Mouse (Mus musculus) gastrocnemius, adult 18-20 months (tissue): Measurements from ENCODE around the gene Rbms3. TPM values are rescaled to one million over a fixed set of nuclear protein-coding genes. Genes with fewer than 3 reads are reported as not detected.

Experiments
- DNase-seq: peaks from one replicate; pipeline ENCODE4 v3.0.0; 2021; ENCODE audit warnings: low spot score
- total RNA-seq, 2 experiments: library from RNA; stranded (reverse); gene quantifications; 2 replicates each; pipeline ENCODE4 v1.2.3; 2021

The Rbms3 gene
- total RNA-seq, 2 experiments from 2014 or later = 4.5 to 4.6 TPM

- DNase-seq = no peak
Observed at GRCm38 (mm10) chr9:117117181-117117729, 512.5 kb downstream of the Rbms3 start.

GRCm38 (mm10) chr9:117115609-117116008 lies 514.1 kb downstream of the Rbms3 start:
- no peak for DNase-seq

DNA sequence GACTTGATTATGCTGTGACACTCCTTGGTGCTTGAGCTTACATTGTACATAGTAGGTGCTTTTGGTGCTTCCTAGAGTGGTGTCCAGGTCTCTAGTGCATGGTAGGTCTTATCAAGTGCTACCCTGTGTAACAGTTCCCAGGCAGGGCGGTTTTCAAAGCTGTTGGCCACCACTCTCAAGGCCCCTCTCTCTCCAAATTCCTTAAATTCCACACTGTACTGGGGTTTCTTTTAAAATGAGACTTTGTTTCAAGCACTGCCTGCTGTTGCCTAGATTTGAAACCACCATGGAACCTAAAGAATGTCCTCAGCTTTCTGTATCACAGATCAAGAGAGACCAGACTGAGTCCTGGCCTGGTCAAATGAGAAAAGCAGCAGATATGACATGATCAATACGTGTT lies 516.1 kb downstream of the Rbms3 start:
- no peak for DNase-seq

GRCm38 (mm10) chr9:117107926-117108325 lies 521.8 kb downstream of the Rbms3 start:
- DNase-seq = no peak

GRCm38 (mm10) chr9:117102198-117102930 lies 527.3 kb downstream of the Rbms3 start:
- DNase-seq = no peak

DNA sequence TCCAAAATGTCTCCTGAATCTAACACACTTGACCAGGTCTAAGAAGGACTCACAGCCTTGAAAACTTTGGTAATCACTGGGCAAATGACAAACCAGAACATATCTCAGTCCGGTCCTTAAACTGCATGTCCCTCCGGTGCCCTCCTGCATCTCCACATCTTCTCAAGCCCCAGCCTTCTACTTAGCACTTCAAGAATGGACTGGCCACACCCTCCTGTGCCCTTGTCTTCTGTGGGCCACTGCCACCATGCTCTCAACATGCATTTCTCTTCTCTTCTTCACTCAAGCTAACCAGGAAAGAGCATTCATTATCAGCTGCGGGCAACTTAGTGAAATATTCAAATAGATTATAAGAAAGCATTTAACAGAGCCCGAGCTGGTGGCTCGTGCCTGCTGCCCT lies 529.5 kb downstream of the Rbms3 start:
- no peak for DNase-seq

DNA sequence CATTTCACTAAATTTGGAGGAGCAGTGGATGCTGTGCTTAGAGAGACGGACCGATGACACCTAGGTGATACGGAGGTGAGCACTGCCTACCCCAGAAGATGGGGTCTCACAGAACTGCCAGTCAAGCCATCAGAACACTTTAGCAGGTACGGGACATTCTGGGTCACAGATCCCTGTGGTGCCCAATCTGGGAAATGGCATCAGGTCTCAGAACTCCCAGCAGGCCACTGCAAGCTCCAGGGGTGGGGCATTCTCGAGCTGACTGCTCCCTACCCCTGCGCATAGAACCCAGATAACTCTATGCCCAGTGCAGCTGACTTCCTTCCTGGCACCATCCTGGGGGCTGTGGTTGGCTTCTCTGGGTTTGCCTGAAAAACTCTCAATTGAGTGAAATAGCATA lies 536.2 kb downstream of the Rbms3 start:
- DNase-seq = no peak

DNA sequence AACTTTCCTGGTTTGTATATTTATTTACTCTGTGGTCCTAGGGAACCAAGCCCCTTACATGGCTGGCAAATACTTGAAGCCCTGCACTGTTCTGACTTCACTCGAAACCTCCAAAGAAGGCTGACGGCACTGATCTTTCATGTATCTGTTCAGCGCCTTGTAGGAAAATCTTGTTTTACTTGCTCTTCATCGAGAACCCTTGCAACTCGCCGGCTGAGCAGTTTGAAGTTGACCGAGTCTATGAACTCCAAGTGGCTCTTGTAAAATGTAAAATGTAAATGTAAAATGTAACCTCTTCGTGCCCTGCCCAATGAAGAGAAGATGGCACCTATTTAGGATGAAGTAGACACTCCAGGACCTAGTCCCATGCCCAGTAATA lies 537.5 kb downstream of the Rbms3 start:
- DNase-seq = no peak

DNA sequence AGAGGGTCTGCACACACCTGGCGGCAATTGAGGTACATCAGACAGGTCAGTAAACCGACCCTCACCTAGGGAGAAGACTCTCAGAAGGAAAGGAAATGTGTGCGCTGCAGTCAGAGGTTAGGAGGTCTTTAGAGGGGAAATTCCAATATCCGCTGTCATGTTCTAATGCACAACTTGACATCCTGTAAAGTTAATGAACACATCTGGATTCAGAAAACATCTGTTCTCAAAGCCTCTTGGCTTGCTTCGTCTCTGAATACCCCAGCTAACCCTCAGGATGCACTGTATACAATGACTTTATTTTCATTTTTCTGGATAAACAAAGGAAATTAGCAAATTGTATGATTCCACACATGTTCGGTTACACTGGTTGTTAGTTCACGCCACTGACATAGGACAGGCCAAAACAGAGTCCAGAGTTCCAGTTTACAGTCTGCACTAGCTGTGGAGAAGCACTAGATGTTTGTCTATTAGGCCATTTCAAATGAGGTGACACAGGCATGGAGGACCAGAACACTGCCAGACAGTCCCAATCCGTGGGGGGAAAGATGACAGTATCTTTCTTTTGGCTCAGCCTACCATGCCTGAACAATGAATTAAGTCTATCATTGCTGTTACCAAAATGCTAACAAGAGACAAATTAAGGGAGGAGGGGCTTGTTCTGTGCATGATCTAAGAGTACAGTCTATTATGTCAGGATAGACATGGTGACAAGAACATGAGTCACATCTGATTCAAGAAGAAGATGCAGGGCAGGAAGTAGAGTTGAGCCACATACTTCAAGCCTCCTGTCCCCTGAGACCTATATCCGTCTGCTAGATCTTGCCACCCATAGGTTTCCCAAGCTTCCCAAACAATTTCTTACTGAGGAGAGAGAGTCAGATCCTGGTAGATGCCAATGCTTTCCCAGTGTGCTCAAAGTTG lies 538.2 kb downstream of the Rbms3 start:
- no peak for DNase-seq

DNA sequence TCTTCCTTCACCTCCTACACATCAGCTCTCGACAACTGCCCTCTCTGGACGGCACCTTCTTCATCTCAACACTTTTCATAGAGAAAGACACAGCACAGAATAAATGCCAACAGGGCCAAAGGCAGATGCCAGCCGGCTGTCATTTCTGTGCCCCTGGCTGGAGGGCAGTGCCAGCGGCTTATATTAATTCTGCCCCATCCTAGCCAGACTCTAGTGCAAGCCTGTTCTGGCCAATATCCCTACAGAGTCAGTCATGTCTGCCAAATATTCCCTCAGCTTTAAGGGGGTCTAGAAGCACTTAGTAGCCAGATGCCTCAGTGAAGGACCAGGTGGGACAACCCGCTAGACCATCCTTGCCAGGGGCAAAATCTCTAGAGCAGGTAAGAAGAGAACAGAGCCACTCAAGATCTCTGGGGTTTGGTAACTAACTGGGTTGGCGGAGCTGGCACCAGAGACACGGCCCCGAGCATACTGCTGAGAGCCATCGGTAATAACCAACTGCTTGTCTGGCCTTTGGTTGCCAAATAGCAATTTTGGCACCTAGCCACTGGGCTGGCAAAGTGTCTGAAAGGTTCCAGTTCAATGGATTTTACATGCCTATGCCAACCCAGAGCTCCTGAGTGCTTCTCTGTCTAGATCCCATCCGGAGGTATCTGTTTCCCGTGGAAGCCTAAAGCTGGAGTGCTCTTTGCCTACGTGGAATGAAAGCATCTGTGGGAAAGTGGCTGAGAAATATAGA lies 540.1 kb downstream of the Rbms3 start:
- DNase-seq = no peak

GRCm38 (mm10) chr9:117088309-117088708 lies 541.4 kb downstream of the Rbms3 start:
- DNase-seq = no peak

- no peak for DNase-seq
Observed at GRCm38 (mm10) chr9:117085706-117086105, 544.0 kb downstream of the Rbms3 start.

DNA sequence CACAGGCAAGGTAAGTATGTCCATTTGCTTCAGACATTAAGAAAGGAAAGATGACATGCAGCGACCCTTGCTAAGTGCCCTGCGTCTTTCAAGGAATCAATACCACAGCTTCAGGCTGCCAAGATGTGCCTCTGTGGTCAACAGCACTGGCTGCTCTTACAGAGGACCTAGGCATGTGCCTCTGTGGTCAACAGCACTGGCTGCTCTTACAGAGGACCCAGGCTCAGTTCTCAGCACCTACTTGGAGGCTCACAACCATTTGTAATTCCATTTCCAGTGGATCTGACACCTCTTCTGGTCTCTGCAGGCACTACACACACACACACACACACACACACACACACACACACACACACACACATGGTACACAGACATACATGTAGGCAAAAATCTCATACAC lies 545.2 kb downstream of the Rbms3 start:
- no peak for DNase-seq

GRCm38 (mm10) chr9:117079471-117079870 lies 550.2 kb downstream of the Rbms3 start:
- DNase-seq = no peak

DNA sequence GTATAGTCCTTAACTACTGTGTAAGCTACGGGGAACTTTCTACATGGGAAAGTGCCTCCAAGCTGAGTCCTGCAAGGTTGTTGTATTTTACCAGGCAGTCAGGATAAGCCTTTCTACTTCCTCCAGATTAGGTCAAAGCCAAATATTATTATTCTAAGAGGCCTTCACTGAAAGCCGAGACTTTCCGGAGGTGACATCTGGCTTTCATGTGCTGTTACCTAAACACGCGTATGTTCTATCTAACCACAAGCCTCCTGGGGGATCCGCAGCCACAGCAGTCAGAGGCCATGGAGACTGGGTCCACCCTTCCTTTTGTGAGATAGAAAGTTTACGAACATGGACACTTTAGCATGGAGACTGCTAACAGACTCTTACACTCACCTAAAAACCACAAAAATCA lies 552.2 kb downstream of the Rbms3 start:
- DNase-seq = no peak

DNA sequence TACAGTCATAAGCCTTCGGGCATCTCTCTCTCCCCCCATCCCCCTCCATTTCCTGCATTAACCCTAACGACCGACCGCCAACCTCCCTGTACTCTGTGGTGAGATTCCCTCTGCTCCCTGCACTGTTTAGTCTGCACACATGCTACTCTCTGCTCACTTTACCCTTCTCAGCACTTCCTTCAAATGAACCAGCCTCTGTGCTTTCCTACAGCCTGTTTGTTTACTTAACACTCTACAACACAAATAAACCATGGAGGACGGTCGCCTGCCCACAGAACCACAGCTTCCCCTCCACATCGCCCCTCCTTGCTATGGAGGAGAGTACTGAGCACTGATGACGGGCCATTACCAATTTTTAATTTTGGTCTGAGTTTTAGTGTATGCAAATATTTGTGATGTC lies 552.9 kb downstream of the Rbms3 start:
- DNase-seq = no peak

- DNase-seq = no peak
Observed at GRCm38 (mm10) chr9:117072433-117073099, 557.1 kb downstream of the Rbms3 start.

GRCm38 (mm10) chr9:117070616-117071015 lies 559.1 kb downstream of the Rbms3 start:
- DNase-seq = no peak

DNA sequence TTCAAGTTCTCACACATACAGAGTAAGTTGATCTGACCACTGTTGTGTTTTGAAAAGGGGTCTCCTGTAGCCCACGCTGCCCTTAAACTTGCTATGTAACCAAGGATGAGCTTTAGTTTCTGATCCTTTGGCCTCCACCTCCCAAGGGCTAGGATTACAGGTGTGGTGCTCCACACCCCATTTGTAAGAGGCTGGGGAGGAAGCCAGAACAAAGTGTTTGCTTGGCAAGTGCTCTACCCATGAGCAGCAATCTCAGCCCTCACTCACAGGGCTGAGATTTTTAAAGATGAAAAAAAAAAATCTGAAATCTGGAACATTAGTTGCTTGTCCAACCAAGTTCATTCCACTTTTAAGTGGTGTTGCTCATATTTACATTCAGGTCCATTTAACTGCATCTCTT lies 560.5 kb downstream of the Rbms3 start:
- no peak for DNase-seq

GRCm38 (mm10) chr9:117067703-117068419 lies 561.9 kb downstream of the Rbms3 start:
- DNase-seq = no peak

DNA sequence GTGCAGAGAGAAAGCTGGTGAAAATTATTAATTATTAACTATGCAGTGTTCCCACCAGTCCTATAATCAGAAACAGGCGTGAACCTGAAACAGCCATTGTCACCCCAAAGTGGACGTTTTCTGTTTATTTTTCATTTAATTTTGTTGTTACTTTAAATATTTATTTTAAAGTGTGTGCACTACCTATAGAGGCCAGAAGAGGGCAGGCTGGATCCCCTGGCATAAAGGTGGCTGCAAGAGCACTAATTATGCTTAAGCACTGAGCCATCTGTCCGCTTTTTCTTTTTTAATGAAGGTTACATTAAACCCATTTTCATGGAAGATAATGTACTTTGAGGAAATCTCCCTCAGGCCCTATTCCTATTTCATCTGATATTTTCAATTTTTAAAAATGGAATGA lies 563.2 kb downstream of the Rbms3 start:
- DNase-seq = no peak
